Mouse (Mus musculus) adrenal gland, adult 8-10 months (tissue): ENCODE results near the gene Olfr1254. TPM values are rescaled to one million over a fixed set of nuclear protein-coding genes. Genes with fewer than 3 reads are reported as not detected.

Source experiments
- DNase-seq: peaks from one replicate; pipeline ENCODE4 v3.0.0; 2022
- total RNA-seq, 4 experiments: library from RNA; stranded (reverse); gene quantifications; 2 replicates each; pipeline ENCODE4 v1.2.4; 2022

The Olfr1254 gene
- not detected for total RNA-seq

DNA sequence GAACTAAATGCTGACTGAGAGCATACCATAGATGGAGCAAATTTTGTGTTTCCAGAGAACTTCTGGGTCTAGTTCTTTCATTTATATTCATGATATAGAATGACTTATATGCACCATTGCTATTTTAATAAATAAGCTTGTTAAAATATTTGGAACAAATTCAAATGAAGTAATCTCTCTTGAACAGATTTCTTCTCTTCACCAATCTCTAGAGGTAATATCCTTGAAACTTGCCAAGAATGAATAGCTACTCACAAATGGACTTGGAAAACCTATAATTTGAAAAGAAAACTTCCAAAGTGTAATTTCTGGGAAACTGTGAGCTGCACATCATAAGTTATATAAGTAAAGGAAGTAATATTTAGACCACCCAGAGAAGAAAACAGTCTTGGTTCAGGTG, at the start of gene Olfr1254:
Gene Olfr1254, minus strand, starts transcription at position 101 of the 400 bp plus-strand sequence.
- no peak for DNase-seq

DNA sequence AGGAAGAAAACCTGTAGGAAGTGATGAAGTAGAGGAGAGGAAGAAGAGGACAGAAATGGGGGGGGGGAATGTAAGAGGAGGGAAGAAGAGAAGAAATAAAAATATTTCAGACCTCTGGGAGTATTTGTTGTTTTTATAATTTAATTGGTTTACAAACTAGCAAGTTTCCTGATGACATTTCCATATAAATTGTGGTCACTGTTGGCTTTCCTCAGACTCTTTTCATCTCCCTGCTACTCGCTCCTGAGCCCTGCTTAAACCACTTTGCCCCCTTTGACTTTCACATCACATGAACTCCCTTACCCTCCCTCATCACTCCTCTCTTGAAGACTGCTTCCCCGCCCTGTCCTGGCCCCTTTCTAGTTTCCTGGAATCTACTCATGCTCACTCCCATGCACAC, 48.0 kb upstream of the Olfr1254 start, which contains the start of gene Olfr1256:
Gene Olfr1256, minus strand, starts transcription at position 101 of the 400 bp plus-strand sequence.
- DNase-seq, result no peak

- DNase-seq, result no peak
Measured at GRCm38 (mm10) chr2:89820216-89820615, 26.8 kb upstream of the Olfr1254 start.

GRCm38 (mm10) chr2:89811751-89812150, 18.3 kb upstream of the Olfr1254 start, which contains the start of gene Olfr1255:
TSS of gene Olfr1255 (plus strand) at chr2:89812051.
- no peak for DNase-seq

DNA sequence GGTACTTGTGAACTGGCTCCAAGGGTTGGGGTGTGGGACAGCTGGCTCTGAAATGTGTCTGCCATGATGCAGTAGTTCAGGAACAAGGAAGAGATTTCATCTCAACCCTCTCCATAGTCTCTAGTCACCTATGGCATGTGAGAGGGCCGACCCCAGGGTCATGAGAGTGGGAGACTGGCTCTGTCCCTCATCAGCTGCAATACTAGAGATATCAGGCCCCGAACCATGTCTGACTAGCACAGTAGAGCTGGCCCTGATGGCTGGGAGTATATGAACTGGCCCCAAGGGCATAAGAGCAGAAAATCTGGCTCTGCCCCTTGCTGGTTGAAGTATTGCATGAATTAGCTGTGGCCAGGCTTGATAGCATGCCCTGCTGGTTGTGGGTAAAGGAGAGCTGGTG, 17.3 kb upstream of the Olfr1254 start:
- no peak for DNase-seq

DNA sequence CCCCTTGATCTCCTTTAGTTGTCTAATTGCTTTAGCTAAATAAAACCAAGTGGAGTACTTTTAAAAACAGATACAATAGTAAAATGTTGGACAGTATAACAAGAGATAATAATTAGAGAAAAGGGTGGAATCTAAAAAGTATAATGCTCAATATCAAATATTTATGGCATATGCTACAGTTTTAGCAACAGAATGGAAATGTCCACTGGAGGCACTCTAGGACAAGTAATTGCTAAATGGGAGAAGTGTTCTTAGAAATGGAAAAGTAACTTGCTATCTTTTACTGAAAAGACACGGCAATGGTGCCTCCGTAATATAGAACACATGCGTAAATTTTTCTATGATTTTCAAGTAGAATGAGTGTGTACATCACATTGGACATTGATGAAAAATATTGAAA, 6.2 kb upstream of the Olfr1254 start:
- DNase-seq, result no peak

- DNase-seq, result no peak
Measured at GRCm38 (mm10) chr2:89756990-89757389, 36.4 kb downstream of the Olfr1254 start, which contains the start of gene Olfr1253. TSS of gene Olfr1253 (minus strand) at chr2:89757090.

Other genes starting within 250 kb of the Olfr1254 start
- not detected for gene Olfr1245, start 215.2 kb downstream of the Olfr1254 start, total RNA-seq
- gene Olfr1246, start 200.5 kb downstream of the Olfr1254 start, total RNA-seq, result not detected
- gene Olfr1247, start 179.5 kb downstream of the Olfr1254 start, total RNA-seq, result not detected
- gene Olfr1248, start 175.4 kb downstream of the Olfr1254 start, total RNA-seq, result not detected
- gene Olfr1249, start 158.6 kb downstream of the Olfr1254 start, total RNA-seq, result not detected
- gene Olfr1250, start 132.2 kb downstream of the Olfr1254 start, total RNA-seq, result under 1 TPM in 1 of 4 experiments, not detected in 3; 0.06 TPM
- gene Olfr1251, start 121.7 kb downstream of the Olfr1254 start, total RNA-seq, result not detected
- gene Olfr1252, start 68.6 kb downstream of the Olfr1254 start, total RNA-seq, result not detected
- gene Olfr1253, start 36.5 kb downstream of the Olfr1254 start, total RNA-seq, result not detected
- gene Olfr1255, start 18.4 kb upstream of the Olfr1254 start, total RNA-seq, result not detected
- gene Olfr1256, start 47.9 kb upstream of the Olfr1254 start, total RNA-seq, result not detected
- gene Olfr48, start 54.6 kb upstream of the Olfr1254 start, total RNA-seq, result not detected
- gene Olfr1257, start 84.8 kb upstream of the Olfr1254 start, total RNA-seq, result not detected
- not detected for gene Olfr1258, start 133.7 kb upstream of the Olfr1254 start, total RNA-seq
- gene Olfr1259, start 155.0 kb upstream of the Olfr1254 start, total RNA-seq, result not detected
- not detected for gene Olfr1260, start 180.7 kb upstream of the Olfr1254 start, total RNA-seq
- not detected for gene Olfr1261, start 197.6 kb upstream of the Olfr1254 start, total RNA-seq
- not detected for gene Olfr1262, start 206.5 kb upstream of the Olfr1254 start, total RNA-seq
- not detected for gene Olfr1263, start 218.5 kb upstream of the Olfr1254 start, total RNA-seq
- gene Olfr1264, start 232.0 kb upstream of the Olfr1254 start, total RNA-seq, result not detected
- not detected for gene Olfr1265, start 241.7 kb upstream of the Olfr1254 start, total RNA-seq